Mouse (Mus musculus) hindbrain, embryonic 14.5 days (tissue): ENCODE measurements around the gene Pcsk5. TPM values are rescaled to one million over a fixed set of nuclear protein-coding genes. Genes with fewer than 3 reads are reported as not detected.

ENCODE experiments used
- ATAC-seq: fragments of 200-750 bp; cut with Nextera tagmentation; 2 replicates; pipeline ENCODE4 v1.8.0; 2017; ENCODE audit warnings: moderate number of reproducible peaks, mild to moderate bottlenecking, moderate TSS enrichment, moderate library complexity; ENCODE audit not compliant: low FRiP score
- DNase-seq: peaks from one replicate; pipeline ENCODE4 v3.0.0-alpha.2; 2015; ENCODE audit warnings: low spot score
- H3K27ac ChIP-seq: fragments of 300-500 bp; sonication (generic); 2 replicates; pipeline ENCODE4 v1.5.1; 2014; ENCODE audit warnings: mild to moderate bottlenecking, moderate library complexity
- H3K27me3 ChIP-seq: fragments of 300-500 bp; sonication (generic); 2 replicates; pipeline ENCODE4 v1.6.1; 2014; ENCODE audit warnings: mild to moderate bottlenecking, low read length, mixed read lengths; ENCODE audit not compliant: control insufficient read depth, insufficient read depth
- H3K36me3 ChIP-seq: fragments of 300-500 bp; sonication (generic); replicated peaks from 2 replicates; pipeline ENCODE4 v1.6.1; 2014; ENCODE audit not compliant: control insufficient read depth, insufficient read depth
- H3K4me1 ChIP-seq: fragments of 300-500 bp; sonication (generic); replicated peaks from 2 replicates; pipeline ENCODE4 v1.6.1; 2014; ENCODE audit warnings: antibody characterized with exemption, low read length, mixed read lengths; ENCODE audit not compliant: control insufficient read depth, insufficient read depth
- H3K4me2 ChIP-seq: fragments of 300-500 bp; sonication (generic); replicated peaks from 2 replicates; pipeline ENCODE4 v1.6.1; 2014; ENCODE audit warnings: mild to moderate bottlenecking, moderate library complexity
- H3K4me3 ChIP-seq: fragments of 300-500 bp; sonication (generic); replicated peaks from 2 replicates; pipeline ENCODE4 v1.5.1; 2014; ENCODE audit warnings: mild to moderate bottlenecking, low read length
- H3K9ac ChIP-seq: fragments of 300-500 bp; sonication (generic); 2 replicates; pipeline ENCODE4 v1.6.1; 2014
- H3K9me3 ChIP-seq: fragments of 300-500 bp; sonication (generic); 2 replicates; pipeline ENCODE4 v1.6.1; 2016; ENCODE audit warnings: low read length; ENCODE audit not compliant: control insufficient read depth
- WGBS: fragments of 180-500 bp; shearing (Covaris S2); extraction: QIAGEN DNeasy Blood & Tissue Kit; methylation state at CpG from one replicate; pipeline ENCODE4 v1.1.7; 2014; 5-methylcytosine and 5-hydroxymethylcytosine counted together
- polyA plus RNA-seq: library from polyadenylated mRNA; unstranded; fragments of >200 nt; fragmentation: Nextera tagmentation; extraction: Ambion mirVana; gene quantifications from 2 replicates; pipeline ENCODE4 v1.2.1, GENCODE M21; 2014

Pcsk5 gene
- polyA plus RNA-seq, 1 experiment from 2014 or later, result 10.6 TPM

GRCm38 (mm10) chr19:17528746-17529532, 308.5 kb downstream of the Pcsk5 start:
- no peaks in the 10 kb centered on the region for H3K36me3 ChIP-seq
- H3K9me3 ChIP-seq, result no peaks in the 10 kb centered on the region
- H3K4me3 ChIP-seq, result no peak overlapping the region
- no peaks in the 10 kb centered on the region for H3K27me3 ChIP-seq
- DNase-seq (no peak), ATAC-seq (no peak)
- no peak overlapping the region for H3K27ac ChIP-seq
- H3K4me2 ChIP-seq, result no peak overlapping the region
- WGBS, result 66% methylated on average over 4 of the region's 4 CpGs
- no peak overlapping the region for H3K9ac ChIP-seq
- H3K4me1 ChIP-seq, result no peaks in the 10 kb centered on the region

DNA sequence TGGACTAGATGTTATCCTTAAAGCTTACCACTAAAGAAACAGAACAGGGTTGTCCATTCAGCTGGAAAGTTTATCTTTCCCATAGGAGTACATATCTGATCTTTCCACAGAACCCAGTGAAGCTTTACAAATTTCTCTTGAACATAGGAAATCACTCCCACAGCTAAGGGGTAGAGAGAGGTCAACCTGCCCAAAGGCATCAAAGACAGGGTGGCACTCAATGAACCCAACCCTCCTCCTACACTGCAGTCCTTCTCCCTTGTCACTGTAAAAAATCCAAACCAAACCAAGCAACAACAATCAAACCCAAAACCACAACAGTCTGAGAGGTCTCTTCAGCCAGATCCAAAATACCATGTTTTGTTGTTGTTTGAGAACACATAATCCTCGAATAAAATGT, 311.9 kb downstream of the Pcsk5 start:
- H3K36me3 ChIP-seq, result no peaks in the 10 kb centered on the region
- H3K4me3 ChIP-seq, result no peak overlapping the region
- DNase-seq (no peak), ATAC-seq (no peak)
- no peaks in the 10 kb centered on the region for H3K9me3 ChIP-seq
- H3K4me2 ChIP-seq, result no peak overlapping the region
- 73% methylated on average over 1 of the region's 1 CpGs for WGBS
- no peak overlapping the region for H3K9ac ChIP-seq
- no peak overlapping the region for H3K27ac ChIP-seq
- no peaks in the 10 kb centered on the region for H3K4me1 ChIP-seq
- H3K27me3 ChIP-seq, result no peaks in the 10 kb centered on the region

- DNase-seq (no peak), ATAC-seq (no peak)
- Histone ChIP-seq H3K9ac (no peak overlapping the region), H3K9me3 (no peaks in the 10 kb centered on the region), H3K36me3 (no peaks in the 10 kb centered on the region), H3K4me2 (no peak overlapping the region), H3K4me3 (no peak overlapping the region), H3K27ac (no peak overlapping the region), H3K27me3 (no peaks in the 10 kb centered on the region), H3K4me1 (no peaks in the 10 kb centered on the region)
- 72% methylated on average over 3 of the region's 3 CpGs for WGBS
These were observed 323.0 kb downstream of the Pcsk5 start for GRCm38 (mm10) chr19:17514456-17514855.

DNA sequence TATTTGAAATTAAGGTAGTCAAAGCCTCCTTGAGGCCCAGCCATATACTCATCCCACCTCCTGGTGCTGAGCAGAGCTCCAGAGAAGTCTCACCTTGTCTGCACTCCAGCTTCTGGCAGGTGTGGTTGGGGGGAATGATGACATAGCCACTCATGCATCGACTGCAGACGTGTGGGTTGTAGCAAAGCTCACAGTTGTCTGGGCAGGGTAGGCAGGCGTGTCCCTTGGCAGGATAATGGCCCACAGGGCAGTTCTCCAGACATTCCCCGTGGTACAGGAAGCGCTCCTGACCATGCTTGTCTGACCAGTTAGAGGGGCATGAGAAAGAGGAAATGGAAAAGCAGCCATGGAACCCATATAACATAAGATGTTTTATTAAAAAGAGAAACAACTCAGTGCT, 326.1 kb downstream of the Pcsk5 start:
- DNase-seq (no peak), ATAC-seq (no peak)
- Histone ChIP-seq H3K36me3 (no peaks in the 10 kb centered on the region), H3K9me3 (no peaks in the 10 kb centered on the region), H3K4me1 (no peaks in the 10 kb centered on the region), H3K4me2 (no peak overlapping the region), H3K9ac (no peak overlapping the region), H3K4me3 (no peak overlapping the region), H3K27me3 (no peaks in the 10 kb centered on the region), H3K27ac (no peak overlapping the region)
- WGBS, result 85% methylated on average over 5 of the region's 5 CpGs

DNA sequence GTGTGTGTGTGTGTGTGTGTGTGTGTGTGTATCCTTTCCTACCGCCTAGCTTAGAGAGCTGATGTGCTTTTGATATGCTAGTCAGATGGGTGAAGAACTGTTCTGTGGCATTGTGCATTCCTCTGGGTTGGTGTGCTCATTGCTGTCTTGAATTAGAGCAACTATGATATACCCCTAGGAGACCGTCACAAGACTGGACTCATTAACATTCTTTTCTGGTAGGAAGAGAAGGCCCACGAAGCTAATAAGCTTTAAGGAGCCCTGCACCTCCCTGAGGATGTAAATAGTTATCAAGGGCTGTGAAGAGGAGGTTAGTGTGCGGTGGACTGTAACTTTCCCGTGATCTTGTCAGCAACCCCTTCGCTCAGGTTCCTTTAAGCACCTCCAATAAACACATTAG, 333.2 kb downstream of the Pcsk5 start:
- H3K27me3 ChIP-seq, result no peaks in the 10 kb centered on the region
- 80% methylated on average over 6 of the region's 6 CpGs for WGBS

DNA sequence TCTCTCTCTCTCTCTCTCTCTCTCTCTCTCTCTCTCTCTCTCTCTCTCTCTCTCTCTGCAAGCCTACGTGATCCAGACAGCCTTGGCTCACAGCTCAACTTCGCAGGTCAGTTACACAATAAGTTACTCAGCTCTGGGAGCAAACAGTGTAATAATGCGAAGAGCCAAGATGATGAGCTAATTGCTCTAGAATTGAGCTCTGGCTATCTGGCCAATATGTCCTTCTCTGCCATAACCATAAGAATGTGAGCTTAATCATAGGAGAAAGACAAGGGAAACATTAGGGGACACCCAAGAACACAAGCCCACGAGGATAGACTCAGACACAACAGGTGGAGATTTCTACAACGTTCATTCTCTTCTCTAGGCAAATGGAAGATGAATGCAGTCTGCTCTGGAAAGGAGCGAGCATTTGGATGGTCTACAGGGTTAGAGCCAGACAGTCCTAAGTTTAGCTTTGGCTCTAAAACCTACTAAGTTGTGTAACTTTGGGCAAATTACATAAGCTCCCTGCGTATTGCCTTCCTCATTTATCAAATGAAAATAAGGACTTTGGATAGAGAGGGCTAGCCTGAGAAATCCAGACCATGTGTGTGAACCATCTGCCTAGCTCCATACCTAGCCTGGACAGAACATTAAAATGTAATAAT, 338.7 kb downstream of the Pcsk5 start:
- Histone ChIP-seq H3K27ac (no peak overlapping the region), H3K9ac (no peak overlapping the region), H3K4me2 (no peak overlapping the region), H3K4me1 (no peaks in the 10 kb centered on the region), H3K9me3 (no peaks in the 10 kb centered on the region), H3K36me3 (no peaks in the 10 kb centered on the region), H3K27me3 (no peaks in the 10 kb centered on the region), H3K4me3 (no peak overlapping the region)
- no peak for DNase-seq
- 90% methylated on average over 7 of the region's 7 CpGs for WGBS
- ATAC-seq, result no peak

More for the DNA sequence above, 333.2 kb downstream of the Pcsk5 start:
- DNase-seq (no peak), ATAC-seq (no peak)
- Histone ChIP-seq H3K36me3 (no peaks in the 10 kb centered on the region), H3K4me3 (no peak overlapping the region), H3K9me3 (no peaks in the 10 kb centered on the region), H3K4me1 (no peaks in the 10 kb centered on the region), H3K4me2 (no peak overlapping the region), H3K27ac (no peak overlapping the region), H3K9ac (no peak overlapping the region)

DNA sequence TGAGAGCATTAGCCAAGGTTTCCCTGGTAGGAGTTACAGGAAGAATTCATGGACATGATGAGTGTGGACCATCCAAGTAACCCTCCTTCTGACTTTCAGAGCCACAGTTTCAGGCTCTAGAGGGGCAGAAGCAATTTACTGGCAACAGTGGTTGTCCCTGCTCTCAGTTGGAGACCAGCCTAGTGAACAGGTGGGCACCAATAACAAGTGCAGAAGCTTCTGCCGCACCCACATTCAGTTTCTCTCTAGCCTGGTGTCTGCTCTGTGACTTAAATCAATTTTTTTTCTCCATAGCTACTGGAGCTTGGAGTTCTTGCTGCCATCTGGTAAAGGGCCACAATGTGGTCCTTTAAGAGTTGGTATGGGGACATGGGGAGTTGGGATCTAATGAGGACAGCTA, 341.3 kb downstream of the Pcsk5 start:
- H3K36me3 ChIP-seq, result no peaks in the 10 kb centered on the region
- no peak overlapping the region for H3K4me2 ChIP-seq
- H3K27me3 ChIP-seq, result no peaks in the 10 kb centered on the region
- ATAC-seq, result no peak
- H3K27ac ChIP-seq, result no peak overlapping the region
- no peak overlapping the region for H3K4me3 ChIP-seq
- H3K4me1 ChIP-seq, result no peaks in the 10 kb centered on the region
- no peak overlapping the region for H3K9ac ChIP-seq
- WGBS, result 84% methylated on average over 1 of the region's 1 CpGs
- H3K9me3 ChIP-seq, result no peaks in the 10 kb centered on the region
- DNase-seq, result no peak

DNA sequence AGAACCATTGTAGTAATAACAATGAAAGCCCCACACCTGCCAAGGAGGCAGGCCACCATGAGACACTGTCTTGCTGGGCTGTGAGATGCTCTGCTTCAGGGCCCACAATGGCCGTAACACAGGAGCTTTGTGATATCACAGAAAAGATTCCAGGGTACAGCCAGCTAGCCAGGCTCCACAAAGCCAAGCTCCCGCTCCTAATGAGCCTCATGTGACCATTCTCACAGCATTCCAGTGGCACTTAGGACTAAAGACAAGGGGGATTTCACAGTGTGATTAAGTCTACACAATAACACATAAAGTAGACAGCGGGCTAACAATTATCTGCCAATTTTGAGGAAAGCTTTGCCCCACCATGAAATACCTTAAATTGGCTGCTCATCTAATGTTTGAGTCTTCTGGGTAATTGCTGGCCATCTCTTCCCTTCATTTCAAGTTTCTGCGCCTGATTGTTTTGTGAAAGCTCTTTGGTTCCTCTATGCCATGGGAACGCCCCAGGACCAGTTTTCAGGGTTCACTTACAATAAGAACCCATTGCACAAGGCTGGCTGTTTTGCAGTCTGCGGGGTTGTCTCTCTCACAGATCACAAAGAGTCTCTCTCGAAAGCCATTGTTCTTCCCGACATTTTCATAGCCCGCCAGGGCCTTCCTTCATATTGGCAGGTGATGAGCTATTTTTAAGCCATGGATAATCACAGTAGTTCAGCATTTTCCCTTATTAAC, 345.4 kb downstream of the Pcsk5 start:
- Histone ChIP-seq H3K4me2 (no peak overlapping the region), H3K36me3 (no peaks in the 10 kb centered on the region), H3K9me3 (no peaks in the 10 kb centered on the region), H3K9ac (no peak overlapping the region), H3K27me3 (no peaks in the 10 kb centered on the region), H3K4me1 (no peaks in the 10 kb centered on the region; the same call in 1 of the 2 replicates), H3K4me3 (no peak overlapping the region), H3K27ac (no peak overlapping the region)
- WGBS, result 55% methylated on average over 9 of the region's 9 CpGs
- peak; percentile 73 for ATAC-seq
- DNase-seq, result no peak

DNA sequence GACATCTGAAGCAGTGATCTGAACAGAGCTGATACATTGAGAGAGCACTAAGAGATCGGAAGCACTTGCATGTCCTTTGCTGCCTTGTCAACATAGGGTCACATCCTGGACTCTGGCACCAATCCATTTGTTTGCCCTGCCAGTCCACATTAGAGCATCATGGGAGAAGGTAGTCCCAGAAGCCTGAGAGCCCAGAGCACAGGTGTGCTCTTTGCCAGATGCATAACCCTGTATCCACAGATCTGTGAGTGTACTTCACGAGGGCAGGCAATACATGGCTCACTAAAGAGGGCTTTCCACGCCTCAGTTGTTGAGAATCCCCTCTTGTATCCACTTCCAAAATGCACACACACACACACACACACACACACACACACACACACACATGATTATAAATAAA, 346.1 kb downstream of the Pcsk5 start:
- peak; percentile 32 for ATAC-seq
- WGBS, result 75% methylated on average over 3 of the region's 3 CpGs
- Histone ChIP-seq H3K4me3 (no peak overlapping the region), H3K9me3 (no peaks in the 10 kb centered on the region), H3K27me3 (no peaks in the 10 kb centered on the region), H3K36me3 (no peaks in the 10 kb centered on the region), H3K4me1 (no peaks in the 10 kb centered on the region; the same call in 1 of the 2 replicates), H3K9ac (no peak overlapping the region), H3K27ac (no peak overlapping the region), H3K4me2 (no peak overlapping the region)
- no peak for DNase-seq
